Mouse (Mus musculus) heart, postnatal 0 days (tissue): ENCODE data around the gene Mb21d2. TPM values are rescaled to one million over a fixed set of nuclear protein-coding genes. Genes with fewer than 3 reads are reported as not detected.
A peak's percentile ranks its signal among the peaks of the same experiment; 100 is the strongest.

Experiments used
- ATAC-seq: fragments of 200-750 bp; cut with Nextera tagmentation; 2 replicates; pipeline ENCODE4 v1.8.0; 2017; ENCODE audit warnings: low read depth, moderate number of reproducible peaks, moderate library complexity; ENCODE audit not compliant: insufficient read depth
- DNase-seq: peaks from one replicate; pipeline ENCODE4 v3.0.0-alpha.2; 2016; ENCODE audit warnings: low spot score
- H3K27ac ChIP-seq: fragments of 300-500 bp; sonication (generic); 2 replicates; pipeline ENCODE4 v1.5.1; 2014; ENCODE audit warnings: low read depth, mild to moderate bottlenecking
- H3K27me3 ChIP-seq: fragments of 300-500 bp; sonication (generic); 2 replicates; pipeline ENCODE4 v1.6.1; 2014; ENCODE audit warnings: low read length, mixed read lengths; ENCODE audit not compliant: control insufficient read depth, insufficient read depth
- H3K36me3 ChIP-seq: fragments of 300-500 bp; sonication (generic); replicated peaks from 2 replicates; pipeline ENCODE4 v1.6.1; 2014; ENCODE audit warnings: low read length, mixed read lengths; ENCODE audit not compliant: control insufficient read depth, insufficient read depth
- H3K4me1 ChIP-seq: fragments of 300-500 bp; sonication (generic); 2 replicates; pipeline ENCODE4 v1.6.1; 2014; ENCODE audit warnings: antibody characterized with exemption; ENCODE audit not compliant: control insufficient read depth, insufficient read depth
- H3K4me2 ChIP-seq: fragments of 300-500 bp; sonication (generic); 2 replicates; pipeline ENCODE4 v1.6.1; 2014; ENCODE audit warnings: low read depth, mild to moderate bottlenecking, low read length, moderate library complexity
- H3K4me3 ChIP-seq: fragments of 300-500 bp; sonication (generic); 2 replicates; pipeline ENCODE4 v1.5.1; 2014; ENCODE audit warnings: low read depth, low read length
- H3K9ac ChIP-seq: fragments of 300-500 bp; sonication (generic); replicated peaks from 2 replicates; pipeline ENCODE4 v1.6.1; 2014; ENCODE audit warnings: low read depth, low read length, mixed read lengths
- H3K9me3 ChIP-seq: fragments of 300-500 bp; sonication (generic); replicated peaks from 2 replicates; pipeline ENCODE4 v1.6.1; 2016; ENCODE audit warnings: low read length; ENCODE audit not compliant: control insufficient read depth
- CTCF ChIP-seq: IDR thresholded peaks from 2 replicates; pipeline ENCODE4 v1.5.1; 2016; ENCODE audit warnings: antibody characterized with exemption, control low read depth, low read depth
- EP300 ChIP-seq: IDR thresholded peaks from 2 replicates; pipeline ENCODE4 v1.6.1; 2016; ENCODE audit warnings: antibody characterized with exemption, low read depth
- WGBS: fragments of 180-500 bp; shearing (Covaris S2); extraction: QIAGEN DNeasy Blood & Tissue Kit; methylation state at CpG from one replicate; pipeline ENCODE4 v1.1.7; 2014; 5-methylcytosine and 5-hydroxymethylcytosine counted together
- polyA plus RNA-seq: library from polyadenylated mRNA; unstranded; fragments of >200 nt; fragmentation: Nextera tagmentation; extraction: Ambion mirVana; gene quantifications from 2 replicates; pipeline ENCODE4 v1.2.1, GENCODE M21; 2015
- total RNA-seq: library from RNA; depleted of rRNA; stranded (reverse); fragments of >200 nt; gene quantifications from 2 replicates; pipeline ENCODE4 v1.2.3, GENCODE M21; 2014; ENCODE audit warnings: low replicate concordance

The Mb21d2 gene
- total and polyA plus RNA-seq, 2 experiments from 2014 or later, result 1.9 to 15.6 TPM

DNA sequence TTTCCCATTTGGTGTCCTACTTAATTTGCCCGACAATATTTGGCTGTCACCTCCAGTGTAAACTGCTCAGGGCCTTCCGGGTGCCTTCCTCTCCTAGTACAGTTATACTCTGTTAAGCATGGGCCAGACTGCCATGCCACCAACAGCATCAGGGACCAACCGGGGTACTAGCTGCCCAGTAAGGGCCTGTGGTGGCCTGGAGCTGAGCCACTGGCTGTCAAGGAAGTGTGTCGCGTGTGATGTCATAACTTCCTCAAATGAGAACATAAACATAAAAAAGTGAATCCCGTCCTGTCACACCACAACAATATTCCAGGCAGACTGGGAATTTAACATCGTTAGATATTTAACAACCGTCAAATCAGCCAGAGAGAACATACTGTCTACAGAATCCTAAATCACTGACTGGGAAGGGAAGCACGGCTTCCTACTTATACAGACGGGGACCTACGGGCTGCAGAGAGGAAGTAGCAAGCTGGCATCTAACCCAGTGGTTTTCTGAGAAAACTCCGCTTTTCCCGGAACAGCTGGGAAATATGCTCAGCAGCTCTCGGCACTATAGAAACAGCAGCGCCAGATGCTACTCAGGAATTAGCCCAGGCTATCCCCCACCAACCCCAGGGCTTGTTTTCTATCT is 17.9 kb downstream of the Mb21d2 start:
- peak; percentile 30; the same call in 1 of the 2 replicates for ATAC-seq

DNA sequence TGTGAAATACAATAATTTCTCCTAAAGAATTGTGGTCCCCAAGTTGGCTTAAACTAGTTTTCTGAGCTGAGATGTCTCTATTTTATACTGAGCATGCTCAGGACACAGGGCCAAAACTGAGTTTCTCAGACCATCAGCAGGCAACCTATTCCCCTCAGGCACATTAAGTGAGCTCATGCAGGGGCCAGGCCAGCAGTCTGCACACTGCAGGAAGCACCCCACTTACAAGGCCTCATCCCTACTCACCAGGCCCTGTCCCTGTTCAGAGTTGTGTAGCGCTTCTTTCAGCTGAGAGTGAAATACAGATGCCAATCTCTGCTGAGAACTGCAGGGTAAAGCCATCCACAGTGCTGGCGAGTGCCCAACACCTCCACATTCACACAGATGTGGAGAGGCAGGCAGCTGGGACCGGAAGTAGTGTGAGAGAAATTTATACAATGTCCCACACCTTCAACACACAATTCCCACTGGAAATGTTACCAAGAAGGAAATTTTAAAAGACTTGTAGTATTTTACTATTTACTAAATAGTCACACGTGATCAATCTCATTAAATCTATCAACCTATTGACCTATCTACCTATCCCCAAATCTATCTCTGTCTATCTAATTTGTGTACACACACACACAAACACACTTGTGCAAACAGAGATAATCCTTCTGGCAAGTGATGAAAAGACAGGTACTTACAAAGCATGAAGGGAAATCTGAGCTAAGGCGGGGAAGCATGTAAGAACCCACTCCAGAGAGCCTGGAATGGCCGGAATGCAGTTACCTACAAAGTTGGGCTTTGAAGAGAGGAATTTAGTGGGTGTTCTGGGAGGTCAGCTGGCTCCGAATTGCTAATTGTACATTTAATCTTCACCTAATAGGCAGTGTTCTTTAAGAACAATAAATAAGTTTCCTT is 22.9 kb downstream of the Mb21d2 start:
- H3K9me3 ChIP-seq, result no peaks in the 10 kb centered on the region
- no peak overlapping the region for H3K27ac ChIP-seq
- ATAC-seq (no peak), DNase-seq (no peak)
- H3K36me3 ChIP-seq, result no peaks in the 10 kb centered on the region
- H3K4me2 ChIP-seq, result no peak overlapping the region
- H3K4me1 ChIP-seq, result 0 out of 2 replicates have a peak, but pooled peaks cover 3% of the 10 kb centered on the region
- H3K9ac ChIP-seq, result no peak overlapping the region
- H3K4me3 ChIP-seq, result no peak overlapping the region
- 61% methylated on average over 7 of the region's 7 CpGs for WGBS
- H3K27me3 ChIP-seq, result no peaks in the 10 kb centered on the region
- TF ChIP-seq CTCF, result no peak

More for the DNA sequence above, 17.9 kb downstream of the Mb21d2 start:
- peak overlapping the region; percentile 26 for H3K4me2 ChIP-seq
- H3K27ac ChIP-seq, result 0 out of 2 replicates have a peak overlapping the region, but pooled peaks have one; percentile 20
- H3K9me3 ChIP-seq, result no peaks in the 10 kb centered on the region
- no peak overlapping the region for H3K9ac ChIP-seq
- 60% methylated on average over 15 of the region's 15 CpGs for WGBS
- H3K4me1 ChIP-seq, result 0 out of 2 replicates have a peak, but pooled peaks cover 3% of the 10 kb centered on the region
- no peak overlapping the region for H3K4me3 ChIP-seq
- TF ChIP-seq EP300 (no peak), CTCF (no peak)
- no peak for DNase-seq
- H3K36me3 ChIP-seq, result no peaks in the 10 kb centered on the region
- H3K27me3 ChIP-seq, result no peaks in the 10 kb centered on the region

GRCm38 (mm10) chr16:28905567-28906289 is 23.7 kb downstream of the Mb21d2 start:
- Histone ChIP-seq H3K9me3 (no peaks in the 10 kb centered on the region), H3K27ac (no peak overlapping the region), H3K27me3 (no peaks in the 10 kb centered on the region), H3K9ac (no peak overlapping the region), H3K36me3 (no peaks in the 10 kb centered on the region), H3K4me3 (no peak overlapping the region), H3K4me1 (0 out of 2 replicates have a peak, but pooled peaks cover 3% of the 10 kb centered on the region), H3K4me2 (no peak overlapping the region)
- 81% methylated on average over 11 of the region's 11 CpGs for WGBS
- TF ChIP-seq EP300 (no peak), CTCF (no peak)
- DNase-seq, result no peak
- ATAC-seq, result no peak

- Histone ChIP-seq H3K4me1 (peaks cover 14% of the 10 kb centered on the region; the same call in 1 of the 2 replicates), H3K4me3 (no peak overlapping the region), H3K27me3 (no peaks in the 10 kb centered on the region), H3K36me3 (no peaks in the 10 kb centered on the region), H3K27ac (no peak overlapping the region), H3K9ac (no peak overlapping the region), H3K4me2 (no peak overlapping the region), H3K9me3 (no peaks in the 10 kb centered on the region)
- ATAC-seq (no peak), DNase-seq (no peak)
- WGBS, result 81% methylated on average over 14 of the region's 14 CpGs
- TF ChIP-seq CTCF (no peak), EP300 (no peak)
Observed at GRCm38 (mm10) chr16:28902620-28903565, 26.6 kb downstream of the Mb21d2 start.
